Mouse (Mus musculus): ENCODE results near the gene Plcd3. TPM values are rescaled to one million over a fixed set of nuclear protein-coding genes. Genes with fewer than 3 reads are reported as not detected.

Gene Plcd3
- polyA plus RNA-seq (2015; fragmentation: Nextera tagmentation; extraction: Ambion mirVana), result 1.0 and 1.5 TPM in 2 replicates

DNA sequence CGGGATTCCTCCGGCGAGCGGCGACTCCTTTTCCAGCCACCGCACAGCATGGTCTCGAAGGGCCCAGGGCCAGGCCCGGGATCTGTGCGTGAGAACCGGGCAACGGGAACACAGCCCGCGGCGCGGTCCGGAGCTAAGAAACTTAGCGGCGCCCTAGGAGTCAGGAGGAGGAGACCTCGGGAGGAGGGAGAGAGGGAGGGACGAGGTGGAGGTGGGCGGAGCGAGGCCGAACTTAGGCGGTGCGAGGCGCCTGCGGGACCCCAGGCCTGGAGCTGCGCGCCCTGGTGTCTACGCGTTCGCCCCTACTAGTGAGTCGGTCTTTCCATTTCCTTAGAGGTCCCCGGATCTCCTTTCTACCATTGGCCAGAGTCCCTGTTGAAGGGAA is at the start of gene Plcd3, which contains the start of gene Acbd4:
TSS of gene Plcd3 (minus strand) at position 178 of the 385 bp plus-strand sequence.
TSS of gene Acbd4 (plus strand) at position 202 of the 385 bp plus-strand sequence.
- Histone ChIP-seq H3K9ac (ENCODE audit: low read depth, low read length) (peak within 1 kb of the TSS; percentile 52), H3K4me1 (replicated peaks; ENCODE audit: control insufficient read depth, insufficient read depth, low read length) (peaks cover 29% of the 10 kb centered on the region), H3K9me3 (ENCODE audit: control insufficient read depth) (no peaks in the 10 kb centered on the region), H3K27me3 (replicated peaks; ENCODE audit: control insufficient read depth, insufficient read depth, low read length) (peaks cover 16% of the 10 kb centered on the region; the same call in 1 of the 2 replicates), H3K4me3 (ENCODE audit: low read depth, low read length) (peak within 1 kb of the TSS; percentile 49), H3K36me3 (ENCODE audit: control insufficient read depth, insufficient read depth) (0 out of 2 replicates have a peak, but pooled peaks cover 11% of the 10 kb centered on the region), H3K4me2 (replicated peaks; ENCODE audit: low read depth) (peak within 1 kb of the TSS; percentile 93), H3K27ac (ENCODE audit: low read depth, low read length) (no peak within 1 kb of the TSS)
- TF ChIP-seq CTCF (IDR thresholded peaks at IDR 0.05; ENCODE audit: low read depth), result peak; percentile 1; the same call in 1 of the 2 replicates
- ATAC-seq, result no peak
- WGBS, result under 1% methylated on average over 33 of the region's 34 CpGs

DNA sequence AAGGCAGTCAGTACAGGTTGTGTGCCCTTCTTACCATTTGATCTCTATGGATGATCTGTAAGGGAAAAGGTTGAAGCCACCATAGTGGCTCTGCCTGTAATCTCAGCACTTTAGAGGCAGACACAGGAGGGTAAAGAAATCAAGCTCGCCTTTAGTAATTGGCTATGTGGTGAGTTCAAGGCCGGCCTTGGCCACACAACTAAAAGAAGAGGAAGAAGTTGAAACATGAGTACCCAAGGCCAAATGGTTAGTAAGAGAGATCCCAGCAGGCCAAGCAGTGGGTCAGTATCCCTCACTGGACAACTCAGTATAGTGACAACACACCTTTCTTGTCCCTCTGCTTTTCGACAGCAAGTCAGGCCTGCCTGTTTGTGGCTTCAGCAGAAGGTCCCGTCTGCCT is 48.3 kb upstream of the Plcd3 start:
- TF ChIP-seq CTCF (IDR thresholded peaks at IDR 0.05; ENCODE audit: low read depth), result no peak

DNA sequence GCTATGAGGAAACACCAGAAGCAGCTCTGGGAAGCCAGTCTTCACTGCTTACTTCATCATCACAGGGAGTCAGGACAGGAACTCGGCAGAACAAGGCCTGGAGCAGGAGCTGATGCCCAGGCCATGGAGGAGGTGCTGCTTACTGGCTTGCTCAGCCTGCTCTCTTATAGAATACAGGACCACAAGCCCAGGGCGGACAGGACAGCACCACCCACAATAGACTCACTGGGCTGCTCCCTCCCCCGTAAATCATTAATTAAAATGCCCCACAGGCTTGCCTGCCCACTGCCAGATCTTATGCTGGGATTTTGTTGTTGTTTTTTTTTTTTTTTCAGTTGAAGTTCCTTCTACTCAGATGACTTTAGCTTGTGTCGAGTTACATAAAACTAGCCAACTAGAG is 46.3 kb upstream of the Plcd3 start:
- Histone ChIP-seq H3K36me3 (ENCODE audit: control insufficient read depth, insufficient read depth) (no peaks in the 10 kb centered on the region), H3K4me2 (replicated peaks; ENCODE audit: low read depth) (no peak overlapping the region), H3K27ac (ENCODE audit: low read depth, low read length) (no peak overlapping the region), H3K4me3 (ENCODE audit: low read depth, low read length) (no peak overlapping the region), H3K4me1 (replicated peaks; ENCODE audit: control insufficient read depth, insufficient read depth, low read length) (peaks cover 4% of the 10 kb centered on the region), H3K9me3 (ENCODE audit: control insufficient read depth) (no peaks in the 10 kb centered on the region), H3K27me3 (replicated peaks; ENCODE audit: control insufficient read depth, insufficient read depth, low read length) (no peaks in the 10 kb centered on the region), H3K9ac (ENCODE audit: low read depth, low read length) (no peak overlapping the region)
- 57% methylated on average over 4 of the region's 4 CpGs for WGBS
- TF ChIP-seq CTCF (IDR thresholded peaks at IDR 0.05; ENCODE audit: low read depth), result no peak
- no peak for ATAC-seq

More for the DNA sequence above, 48.3 kb upstream of the Plcd3 start:
- H3K27ac ChIP-seq (ENCODE audit: low read depth, low read length), result no peak overlapping the region
- no peak overlapping the region for H3K9ac ChIP-seq (ENCODE audit: low read depth, low read length)
- no peak overlapping the region for H3K4me2 ChIP-seq (replicated peaks; ENCODE audit: low read depth)
- no peaks in the 10 kb centered on the region for H3K36me3 ChIP-seq (ENCODE audit: control insufficient read depth, insufficient read depth)
- no peak for ATAC-seq
- H3K4me1 ChIP-seq (replicated peaks; ENCODE audit: control insufficient read depth, insufficient read depth, low read length), result 0 out of 2 replicates have a peak, but pooled peaks cover 2% of the 10 kb centered on the region
- H3K9me3 ChIP-seq (ENCODE audit: control insufficient read depth), result no peaks in the 10 kb centered on the region
- no peak overlapping the region for H3K4me3 ChIP-seq (ENCODE audit: low read depth, low read length)
- 94% methylated on average over 4 of the region's 4 CpGs for WGBS
- no peaks in the 10 kb centered on the region for H3K27me3 ChIP-seq (replicated peaks; ENCODE audit: control insufficient read depth, insufficient read depth, low read length)

DNA sequence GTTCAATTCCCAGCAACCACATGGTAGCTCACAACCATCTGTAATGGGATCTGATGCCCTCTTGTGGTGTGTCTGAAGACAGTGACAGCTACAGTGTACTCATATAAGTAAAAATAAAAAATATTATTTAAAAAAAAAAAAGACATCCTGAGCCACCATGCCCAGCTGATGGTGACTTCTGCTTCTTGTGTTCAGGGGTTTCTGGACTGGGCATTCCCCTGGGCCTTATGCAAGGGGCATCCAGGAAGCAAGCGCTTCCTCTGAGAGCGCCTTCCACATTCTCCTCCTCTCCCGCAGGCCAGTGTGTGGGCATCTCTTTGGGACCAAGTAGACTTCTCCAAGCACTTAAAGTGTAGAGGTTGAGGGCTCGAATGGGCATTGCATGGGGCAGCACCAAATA is 44.9 kb upstream of the Plcd3 start:
- no peak for TF ChIP-seq CTCF (IDR thresholded peaks at IDR 0.05; ENCODE audit: low read depth)
- ATAC-seq, result no peak
- WGBS, result 86% methylated on average over 4 of the region's 4 CpGs

DNA sequence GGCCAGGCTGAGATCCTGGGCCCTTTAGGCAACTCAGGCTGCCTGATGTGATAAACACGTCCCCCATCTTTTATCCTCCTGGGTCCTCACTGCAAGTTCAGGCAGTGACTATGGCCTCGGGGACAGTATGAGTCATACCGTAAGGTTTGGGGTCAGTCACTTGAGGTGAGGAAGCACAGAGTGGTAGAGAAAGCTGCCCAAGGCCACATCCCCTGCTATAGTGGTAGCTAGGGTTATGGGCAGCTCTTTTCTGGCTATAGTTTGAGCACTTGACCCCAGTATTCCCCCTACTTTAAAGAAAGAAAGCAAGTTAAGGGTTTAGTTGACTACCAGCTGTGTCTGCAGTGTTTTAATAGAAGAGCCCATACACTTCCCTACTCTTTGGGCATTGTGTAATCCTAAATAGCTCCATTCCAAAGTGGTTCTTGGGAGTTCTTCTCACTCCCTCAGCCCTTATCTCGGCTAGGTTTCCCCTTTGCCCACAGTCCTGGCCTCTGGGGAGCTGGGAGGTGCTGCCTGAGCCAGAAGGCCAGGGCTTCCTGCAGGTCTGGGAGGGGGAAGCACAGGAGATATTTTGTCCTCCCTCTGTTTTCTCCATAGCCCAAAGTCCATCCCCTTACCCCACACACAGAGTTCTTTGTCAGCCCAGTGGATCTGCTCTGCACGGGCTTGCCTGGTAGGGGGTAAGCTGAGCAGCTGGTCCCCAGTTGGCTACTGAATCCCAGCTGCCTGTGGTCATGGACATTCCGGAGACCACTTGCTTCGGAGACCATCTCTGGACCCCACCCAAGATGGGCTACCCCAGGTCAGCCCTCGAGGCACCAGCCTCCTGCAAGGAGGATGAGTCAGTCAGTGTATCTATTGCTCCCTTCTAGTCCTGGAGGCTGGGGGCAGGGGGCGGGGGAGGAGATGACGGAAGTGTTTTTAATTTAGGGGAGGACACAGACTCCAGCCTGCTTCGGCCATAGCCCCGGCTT is 43.1 kb upstream of the Plcd3 start:
- WGBS, result 39% methylated on average over 12 of the region's 12 CpGs
- Histone ChIP-seq H3K4me1 (replicated peaks; ENCODE audit: control insufficient read depth, insufficient read depth, low read length) (peaks cover 15% of the 10 kb centered on the region), H3K36me3 (ENCODE audit: control insufficient read depth, insufficient read depth) (no peaks in the 10 kb centered on the region), H3K27ac (ENCODE audit: low read depth, low read length) (peak overlapping the region; percentile 35; the same call in 1 of the 2 replicates), H3K9ac (ENCODE audit: low read depth, low read length) (no peak overlapping the region), H3K4me3 (ENCODE audit: low read depth, low read length) (no peak overlapping the region), H3K9me3 (ENCODE audit: control insufficient read depth) (no peaks in the 10 kb centered on the region), H3K4me2 (replicated peaks; ENCODE audit: low read depth) (no peak overlapping the region), H3K27me3 (replicated peaks; ENCODE audit: control insufficient read depth, insufficient read depth, low read length) (no peaks in the 10 kb centered on the region)
- TF ChIP-seq CTCF (IDR thresholded peaks at IDR 0.05; ENCODE audit: low read depth), result no peak
- peak; percentile 32 for ATAC-seq

More for the DNA sequence above, 44.9 kb upstream of the Plcd3 start:
- H3K4me2 ChIP-seq (replicated peaks; ENCODE audit: low read depth), result no peak overlapping the region
- no peaks in the 10 kb centered on the region for H3K9me3 ChIP-seq (ENCODE audit: control insufficient read depth)
- H3K9ac ChIP-seq (ENCODE audit: low read depth, low read length), result no peak overlapping the region
- H3K36me3 ChIP-seq (ENCODE audit: control insufficient read depth, insufficient read depth), result no peaks in the 10 kb centered on the region
- H3K27me3 ChIP-seq (replicated peaks; ENCODE audit: control insufficient read depth, insufficient read depth, low read length), result no peaks in the 10 kb centered on the region
- no peak overlapping the region for H3K27ac ChIP-seq (ENCODE audit: low read depth, low read length)
- peaks cover 10% of the 10 kb centered on the region for H3K4me1 ChIP-seq (replicated peaks; ENCODE audit: control insufficient read depth, insufficient read depth, low read length)
- no peak overlapping the region for H3K4me3 ChIP-seq (ENCODE audit: low read depth, low read length)

DNA sequence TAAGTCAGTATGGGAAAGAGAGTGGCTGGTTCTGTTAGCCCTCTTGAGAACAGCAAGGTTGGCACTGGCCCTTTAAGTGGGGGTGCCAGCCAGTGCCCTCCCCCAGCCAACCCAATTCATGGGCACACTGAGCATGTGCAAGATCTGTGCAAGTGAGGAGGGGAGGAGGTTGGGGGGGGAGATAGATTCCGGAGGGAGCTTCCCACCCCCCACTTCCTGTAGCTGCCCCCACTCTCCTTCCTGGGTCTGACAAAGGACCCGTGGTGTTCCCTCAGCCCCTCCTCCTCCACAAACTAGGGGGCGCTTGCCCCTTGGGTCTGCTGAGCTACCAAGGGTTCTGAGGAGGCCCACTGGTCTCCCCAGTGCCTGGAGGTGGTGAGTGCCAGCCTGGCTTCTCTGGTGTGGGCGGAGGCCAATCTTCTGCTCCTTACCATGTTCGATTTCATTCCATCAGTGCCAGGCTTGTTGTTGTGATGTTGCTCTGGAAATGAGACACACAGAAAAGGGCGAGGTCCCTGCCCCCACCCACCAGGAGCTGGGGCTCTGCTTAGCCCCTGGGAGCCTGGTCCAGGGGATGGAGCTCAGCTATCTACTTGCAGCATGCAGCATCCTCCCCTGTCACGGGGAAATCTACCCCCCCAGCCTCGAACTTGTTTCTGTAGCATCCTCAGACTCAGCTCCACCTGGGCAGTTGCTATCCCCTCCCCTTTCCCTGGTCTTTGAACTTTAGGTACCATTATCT is 41.2 kb upstream of the Plcd3 start:
- Histone ChIP-seq H3K27ac (ENCODE audit: low read depth, low read length) (peak overlapping the region; percentile 91), H3K4me2 (replicated peaks; ENCODE audit: low read depth) (peak overlapping the region; percentile 50), H3K27me3 (replicated peaks; ENCODE audit: control insufficient read depth, insufficient read depth, low read length) (no peaks in the 10 kb centered on the region), H3K9ac (ENCODE audit: low read depth, low read length) (peak overlapping the region; percentile 17; the same call in 1 of the 2 replicates), H3K4me3 (ENCODE audit: low read depth, low read length) (0 out of 2 replicates have a peak overlapping the region, but pooled peaks have one; percentile 12), H3K4me1 (replicated peaks; ENCODE audit: control insufficient read depth, insufficient read depth, low read length) (peaks cover 15% of the 10 kb centered on the region), H3K36me3 (ENCODE audit: control insufficient read depth, insufficient read depth) (no peaks in the 10 kb centered on the region), H3K9me3 (ENCODE audit: control insufficient read depth) (no peaks in the 10 kb centered on the region)
- ATAC-seq, result no peak
- peak; percentile 39 for TF ChIP-seq CTCF (IDR thresholded peaks at IDR 0.05; ENCODE audit: low read depth)
- WGBS, result 32% methylated on average over 8 of the region's 8 CpGs
